Mouse (Mus musculus) MEL (cell line): ENCODE measurements around the gene Cyp2d11. TPM values are rescaled to one million over a fixed set of nuclear protein-coding genes. Genes with fewer than 3 reads are reported as not detected.

Experiments
- DNase-seq: peaks from one replicate; pipeline ENCODE4 v3.0.0; 2011; ENCODE audit warnings: low read depth, low spot score
- H3K27ac ChIP-seq: 2 replicates; pipeline ENCODE4 v1.5.1; 2012; ENCODE audit warnings: low read depth, mild to moderate bottlenecking, control low read depth, low read length, moderate library complexity; ENCODE audit not compliant: control insufficient read depth
- H3K27me3 ChIP-seq, 2 experiments: fragments of 150-350 bp in 1 of 2; sonication (generic) in 1 of 2; 2 replicates each; pipeline ENCODE4 v1.6.1; 2012; ENCODE audit warnings: low read length in 2 of 2, mild to moderate bottlenecking in 2 of 2, improper control_type of control experiment in 1 of 2, moderate library complexity in 1 of 2; ENCODE audit not compliant: insufficient read depth in 2 of 2, control insufficient read depth in 1 of 2
- H3K36me3 ChIP-seq, 2 experiments: 2 replicates each; pipeline ENCODE4 v1.6.1; 2012 to 2014; ENCODE audit warnings: low read length in 2 of 2, improper control_type of control experiment in 1 of 2, inconsistent platforms in 1 of 2, mild to moderate bottlenecking in 1 of 2; ENCODE audit not compliant: insufficient read depth in 2 of 2, control insufficient read depth in 1 of 2
- H3K4me1 ChIP-seq, 2 experiments: fragments of 150-350 bp in 1 of 2; sonication (generic) in 1 of 2; 2 replicates each; pipeline ENCODE4 v1.6.1; 2012; ENCODE audit warnings: low read length in 2 of 2, improper control_type of control experiment in 1 of 2, mild to moderate bottlenecking in 1 of 2; ENCODE audit not compliant: insufficient read depth in 2 of 2, control insufficient read depth in 1 of 2
- H3K4me3 ChIP-seq, 2 experiments: fragments of 150-350 bp in 1 of 2; sonication (generic) in 1 of 2; 2 replicates each; pipeline ENCODE4 v1.5.1; 2012; ENCODE audit warnings: low read depth in 2 of 2, low read length in 2 of 2, mild to moderate bottlenecking in 2 of 2, moderate library complexity in 2 of 2, control low read depth in 1 of 2, improper control_type of control experiment in 1 of 2; ENCODE audit not compliant: control insufficient read depth in 1 of 2, insufficient read depth in 1 of 2
- H3K79me2 ChIP-seq: 2 replicates; pipeline ENCODE4 v1.6.1; 2012; ENCODE audit warnings: mild to moderate bottlenecking, low read length, moderate library complexity; ENCODE audit not compliant: control insufficient read depth, poor library complexity, insufficient read depth
- H3K9ac ChIP-seq: 2 replicates; pipeline ENCODE4 v1.6.1; 2012; ENCODE audit warnings: low read depth, mild to moderate bottlenecking, control low read depth, low read length, moderate library complexity; ENCODE audit not compliant: control insufficient read depth, poor library complexity, severe bottlenecking
- H3K9me3 ChIP-seq: fragments of 150-350 bp; sonication (generic); replicated peaks from 2 replicates; pipeline ENCODE4 v1.6.1; 2012; ENCODE audit warnings: mild to moderate bottlenecking, low read length, improper control_type of control experiment, moderate library complexity; ENCODE audit not compliant: insufficient read depth
- BHLHE40 ChIP-seq: IDR thresholded peaks from 2 replicates; pipeline ENCODE4 v1.6.1; 2012; ENCODE audit warnings: low read depth, mild to moderate bottlenecking, inconsistent platforms, low read length, improper control_type of control experiment, borderline replicate concordance
- CHD1 ChIP-seq: IDR thresholded peaks from 2 replicates; pipeline ENCODE4 v1.6.1; 2012; ENCODE audit warnings: low read depth, mild to moderate bottlenecking, inconsistent platforms, low read length, improper control_type of control experiment
- CHD2 ChIP-seq: IDR thresholded peaks from 2 replicates; pipeline ENCODE4 v1.6.1; 2011; ENCODE audit warnings: low read length, improper control_type of control experiment
- ELF1 ChIP-seq: IDR thresholded peaks from 2 replicates; pipeline ENCODE4 v1.6.1; 2014; ENCODE audit warnings: low read depth, mild to moderate bottlenecking, inconsistent platforms, low read length, improper control_type of control experiment, moderate library complexity
- EP300 ChIP-seq, 2 experiments: IDR thresholded peaks; 2 replicates each; pipeline ENCODE4 v1.6.1; 2011; ENCODE audit warnings: improper control_type of control experiment in 2 of 2, low read length in 2 of 2, low read depth in 1 of 2, mild to moderate bottlenecking in 1 of 2
- ETS1 ChIP-seq: IDR thresholded peaks from 2 replicates; pipeline ENCODE4 v1.6.1; 2012; ENCODE audit warnings: low read depth, mild to moderate bottlenecking, inconsistent platforms, low read length, improper control_type of control experiment, moderate library complexity
- MAFK ChIP-seq: IDR thresholded peaks from 2 replicates; pipeline ENCODE4 v1.6.1; 2011; ENCODE audit warnings: low read depth, mild to moderate bottlenecking, low read length, improper control_type of control experiment, borderline replicate concordance
- MAX ChIP-seq: IDR thresholded peaks from 2 replicates; pipeline ENCODE4 v1.6.1; 2011; ENCODE audit warnings: low read length, improper control_type of control experiment
- MAZ ChIP-seq: IDR thresholded peaks from 2 replicates; pipeline ENCODE4 v1.6.1; 2012; ENCODE audit warnings: low read depth, mild to moderate bottlenecking, inconsistent platforms, low read length, improper control_type of control experiment
- MEF2A ChIP-seq: IDR thresholded peaks from 2 replicates; pipeline ENCODE4 v1.6.1; 2014; ENCODE audit warnings: low read depth, mild to moderate bottlenecking, inconsistent platforms, low read length, improper control_type of control experiment; ENCODE audit not compliant: poor library complexity, insufficient replicate concordance, severe bottlenecking; ENCODE audit errors: extremely low read depth
- MXI1 ChIP-seq: IDR thresholded peaks from 2 replicates; pipeline ENCODE4 v1.6.1; 2011; ENCODE audit warnings: mild to moderate bottlenecking, low read depth, low read length, improper control_type of control experiment
- NELFE ChIP-seq: IDR thresholded peaks from 2 replicates; pipeline ENCODE4 v1.6.1; 2011; ENCODE audit warnings: low read depth, low read length, improper control_type of control experiment
- POLR2AphosphoS5 ChIP-seq: IDR thresholded peaks from 2 replicates; pipeline ENCODE4 v1.6.1; 2012; ENCODE audit warnings: low read depth, borderline replicate concordance, mild to moderate bottlenecking, inconsistent platforms, low read length, moderate library complexity, mixed read lengths
- RCOR1 ChIP-seq: IDR thresholded peaks from 2 replicates; pipeline ENCODE4 v1.6.1; 2012; ENCODE audit warnings: low read depth, mild to moderate bottlenecking, inconsistent platforms, low read length, improper control_type of control experiment
- SIN3A ChIP-seq: IDR thresholded peaks from 2 replicates; pipeline ENCODE4 v1.6.1; 2012; ENCODE audit warnings: low read length, improper control_type of control experiment, inconsistent platforms
- TAL1 ChIP-seq: IDR thresholded peaks from 2 replicates; pipeline ENCODE4 v1.6.1; 2012; ENCODE audit warnings: mild to moderate bottlenecking, inconsistent platforms, low read length, moderate library complexity, mixed read lengths
- USF2 ChIP-seq, 2 experiments: IDR thresholded peaks; 2 replicates each; pipeline ENCODE4 v1.6.1; 2011 to 2012; ENCODE audit warnings: improper control_type of control experiment in 2 of 2, low read length in 2 of 2, borderline replicate concordance in 1 of 2, inconsistent platforms in 1 of 2, low read depth in 1 of 2, mild to moderate bottlenecking in 1 of 2; ENCODE audit not compliant: insufficient read depth in 1 of 2
- ZC3H11A ChIP-seq: IDR thresholded peaks from 2 replicates; pipeline ENCODE4 v1.6.1; 2012; ENCODE audit warnings: low read depth, mild to moderate bottlenecking, inconsistent platforms, low read length, improper control_type of control experiment
- ZMIZ1 ChIP-seq: IDR thresholded peaks from 2 replicates; pipeline ENCODE4 v1.6.1; 2012; ENCODE audit warnings: low read depth, mild to moderate bottlenecking, inconsistent platforms, low read length, improper control_type of control experiment, moderate library complexity
- ZNF384 ChIP-seq: IDR thresholded peaks from 2 replicates; pipeline ENCODE4 v1.6.1; 2012; ENCODE audit warnings: low read depth, mild to moderate bottlenecking, inconsistent platforms, low read length, improper control_type of control experiment
- polyA plus RNA-seq, 2 experiments: library from polyadenylated mRNA; stranded (reverse) in 1 of 2; unstranded in 1 of 2; fragments of >175 nt in 1 of 2; fragments of >200 nt in 1 of 2; gene quantifications; 2 replicates each; pipeline versions ENCODE4 v1.2.1 to v1.2.4; 2012; ENCODE audit warnings: low replicate concordance in 2 of 2, low read depth in 1 of 2; ENCODE audit not compliant: insufficient read length in 2 of 2, insufficient read depth in 1 of 2, missing spikeins in 1 of 2
- total RNA-seq: library from RNA; depleted of rRNA; stranded (reverse); fragments of 300-350 nt; gene quantifications from 2 replicates; pipeline ENCODE4 v1.2.3, GENCODE M21; 2012

The Cyp2d11 gene
- total and polyA plus RNA-seq, 3 experiments = not detected

- no peak for TF ChIP-seq NELFE
- no peak for TF ChIP-seq BHLHE40
- TF ChIP-seq ELF1 = no peak
- TF ChIP-seq ZC3H11A = no peak
- Histone ChIP-seq H3K9me3 (no peaks in the 10 kb centered on the region), H3K4me3 (no peak overlapping the region), H3K4me1 (no peaks in the 10 kb centered on the region), H3K79me2 (no peaks in the 10 kb centered on the region), H3K36me3 (no peaks in the 10 kb centered on the region), H3K27me3 (peaks cover 2 to 3% of the 10 kb centered on the region in 2 experiments; a peak in 3 of 4 replicates), H3K27ac (no peak overlapping the region), H3K9ac (no peak overlapping the region)
- DNase-seq = no peak
These were observed 21.4 kb downstream of the Cyp2d11 start for GRCm38 (mm10) chr15:82372446-82372845.

- Histone ChIP-seq H3K36me3 (no peaks in the 10 kb centered on the region), H3K79me2 (no peaks in the 10 kb centered on the region), H3K27me3 (peaks cover 2 to 3% of the 10 kb centered on the region in 2 experiments; a peak in 3 of 4 replicates), H3K4me1 (no peaks in the 10 kb centered on the region), H3K9ac (no peak overlapping the region), H3K4me3 (no peak overlapping the region), H3K9me3 (no peaks in the 10 kb centered on the region), H3K27ac (no peak overlapping the region)
- TF ChIP-seq ELF1 = no peak
- TF ChIP-seq ZC3H11A = no peak
- TF ChIP-seq CHD2 = no peak
- TF ChIP-seq MAZ = no peak
- TF ChIP-seq MXI1 = no peak
- no peak for TF ChIP-seq TAL1
- TF ChIP-seq POLR2AphosphoS5 = no peak
- no peak for TF ChIP-seq ZMIZ1
- no peak for TF ChIP-seq SIN3A
- no peak for TF ChIP-seq RCOR1
- TF ChIP-seq MAX = no peak
- TF ChIP-seq ETS1 = no peak
- no peak for TF ChIP-seq USF2 (IDR thresholded peaks at IDR 0.05; ENCODE audit: borderline replicate concordance in 1 of 2, insufficient read depth in 1 of 2, low read depth in 1 of 2, low read length in 2 of 2)
- no peak for TF ChIP-seq MEF2A
- no peak for TF ChIP-seq ZNF384
- no peak for TF ChIP-seq CHD1
- no peak for TF ChIP-seq MAFK
- no peak for TF ChIP-seq EP300 (IDR thresholded peaks at IDR 0.05; ENCODE audit: low read depth in 1 of 2, low read length in 2 of 2)
- no peak for DNase-seq
These were observed 25.0 kb downstream of the Cyp2d11 start for GRCm38 (mm10) chr15:82368851-82369250.
